31 mouse cellular contexts compared by ENCODE assay signal in the genomic region with DNA sequence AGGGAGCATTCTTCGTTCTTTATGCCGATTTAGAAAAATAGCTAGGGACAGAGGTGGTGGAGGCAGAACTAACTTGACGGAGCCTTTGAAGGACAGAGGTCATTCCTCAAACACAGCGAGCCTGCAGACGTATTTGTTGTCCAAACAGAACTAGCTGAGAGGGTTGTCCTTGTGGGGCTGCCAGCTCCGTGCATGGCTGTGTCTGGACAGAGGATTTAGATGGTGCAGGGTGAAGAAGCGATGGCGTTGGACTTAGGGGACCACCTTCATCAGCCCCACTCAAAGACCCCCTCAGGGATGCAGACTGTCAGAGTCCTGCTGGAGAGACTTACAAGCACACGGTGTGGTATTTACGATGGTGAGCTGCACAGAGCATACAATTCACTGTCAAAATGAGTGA. TPM values are rescaled to one million over a fixed set of nuclear protein-coding genes. Genes with fewer than 3 reads are reported as not detected.
DNase-seq lines count a peak whose midpoint lies in the region; ATAC-seq lines count a peak whose summit lies in the region.
"Had no signal": no experiment of that assay in that cellular context is flagged by ENCODE, and none has a peak within 500 bp of the region (broad histone marks: within the 10 kb centered on the region; RNA-seq: fewer than 3 reads in every experiment).

No protein-coding gene starts in this region.

- H3K9ac ChIP-seq in kidney, embryonic 15.5 days: no peak overlapping the region
- no peak overlapping the region for H3K9ac ChIP-seq in lung, embryonic 15.5 days
- H3K9ac ChIP-seq: embryonic facial prominence, embryonic 13.5 days; forebrain, embryonic 13.5 days; heart, embryonic 12.5 days; heart, embryonic 15.5 days; hindbrain, embryonic 13.5 days; intestine, embryonic 15.5 days had no signal

- ATAC-seq in kidney, embryonic 15.5 days (replicated peaks; ENCODE audit: low FRiP score): 0 out of 2 replicates have a peak, but pooled peaks have one; percentile 38
- ATAC-seq in lung, embryonic 15.5 days (ENCODE audit: borderline replicate concordance, extremely low read depth, low FRiP score, low TSS enrichment): 0 out of 2 replicates have a peak, but pooled peaks have one; percentile 17
- no peak for ATAC-seq in megakaryocyte, adult 5-6 weeks (ENCODE audit: poor library complexity, severe bottlenecking)
- ATAC-seq: activated CD4-positive, CD25-positive, alpha-beta regulatory T cell, adult 4 months; forebrain, embryonic 13.5 days; forebrain, embryonic 16.5 days; hindbrain, embryonic 16.5 days; intestine, embryonic 15.5 days had no signal

- H3K4me3 ChIP-seq in kidney, embryonic 15.5 days (replicated peaks): no peak overlapping the region
- no peak overlapping the region for H3K4me3 ChIP-seq in lung, embryonic 15.5 days
- H3K4me3 ChIP-seq: embryonic facial prominence, embryonic 10.5 days; embryonic facial prominence, embryonic 13.5 days; erythroblast, embryonic 14.5 days; forebrain, embryonic 13.5 days; heart, embryonic 12.5 days; heart, embryonic 15.5 days; hindbrain, embryonic 10.5 days; hindbrain, embryonic 13.5 days; intestine, embryonic 15.5 days had no signal

- no peak overlapping the region for H3K27ac ChIP-seq in kidney, embryonic 15.5 days
- H3K27ac ChIP-seq in lung, embryonic 15.5 days: no peak overlapping the region
- H3K27ac ChIP-seq: embryonic facial prominence, embryonic 10.5 days; embryonic facial prominence, embryonic 13.5 days; forebrain, embryonic 13.5 days; heart, embryonic 15.5 days; hindbrain, embryonic 10.5 days; hindbrain, embryonic 13.5 days; intestine, embryonic 15.5 days had no signal

- no peaks in the 10 kb centered on the region for H3K36me3 ChIP-seq in kidney, embryonic 15.5 days
- no peaks in the 10 kb centered on the region for H3K36me3 ChIP-seq in lung, embryonic 15.5 days
- H3K36me3 ChIP-seq: embryonic facial prominence, embryonic 10.5 days; embryonic facial prominence, embryonic 13.5 days; heart, embryonic 12.5 days; heart, embryonic 15.5 days; hindbrain, embryonic 10.5 days; hindbrain, embryonic 13.5 days; intestine, embryonic 15.5 days had no signal

- H3K27me3 ChIP-seq in kidney, embryonic 15.5 days: no peaks in the 10 kb centered on the region
- no peaks in the 10 kb centered on the region for H3K27me3 ChIP-seq in lung, embryonic 15.5 days
- H3K27me3 ChIP-seq: embryonic facial prominence, embryonic 13.5 days; forebrain, embryonic 13.5 days; heart, embryonic 12.5 days; heart, embryonic 15.5 days; hindbrain, embryonic 13.5 days; intestine, embryonic 15.5 days had no signal

- DNase-seq in adrenal gland, adult 2 months: peak; percentile 45
- DNase-seq in adrenal gland, adult 18-20 months (ENCODE audit: low spot score in 2 of 2): no peak
- no peak for DNase-seq in kidney, adult 8-10 months
- DNase-seq in lung, adult 18-20 months: no peak
- peak; percentile 41 for DNase-seq in adrenal gland, postnatal 25 days
- DNase-seq: cerebellum, adult 11 months; cerebellum, adult 2 months; cerebellum, adult 9-11 months; cerebellum, postnatal 25 days; embryo, embryonic 11 days; gastrocnemius, postnatal 10 days; gastrocnemius, postnatal 36 days; heart, postnatal 10 days; heart, postnatal 36 days had no signal

- H3K9me3 ChIP-seq in kidney, embryonic 15.5 days (replicated peaks): no peaks in the 10 kb centered on the region
- H3K9me3 ChIP-seq in lung, embryonic 15.5 days: no peaks in the 10 kb centered on the region
- H3K9me3 ChIP-seq: embryonic facial prominence, embryonic 10.5 days; embryonic facial prominence, embryonic 13.5 days; forebrain, embryonic 13.5 days; heart, embryonic 12.5 days; heart, embryonic 15.5 days; hindbrain, embryonic 10.5 days; hindbrain, embryonic 13.5 days; intestine, embryonic 15.5 days had no signal

- WGBS in kidney, embryonic 15.5 days: 48% methylated on average over 10 of the region's 10 CpGs
- 45% methylated on average over 10 of the region's 10 CpGs for WGBS in lung, embryonic 15.5 days

- no peak overlapping the region for H3K4me2 ChIP-seq in kidney, embryonic 15.5 days
- no peak overlapping the region for H3K4me2 ChIP-seq in lung, embryonic 15.5 days
- H3K4me2 ChIP-seq: embryonic facial prominence, embryonic 13.5 days; forebrain, embryonic 13.5 days; heart, embryonic 12.5 days; heart, embryonic 15.5 days; hindbrain, embryonic 13.5 days; intestine, embryonic 15.5 days had no signal

- H3K4me1 ChIP-seq in kidney, embryonic 15.5 days: peaks cover 11% of the 10 kb centered on the region
- no peaks in the 10 kb centered on the region for H3K4me1 ChIP-seq in lung, embryonic 15.5 days
- H3K4me1 ChIP-seq: embryonic facial prominence, embryonic 13.5 days; forebrain, embryonic 13.5 days; heart, embryonic 12.5 days; heart, embryonic 15.5 days had no signal

RNA-seq across cellular contexts. Expression of gene Wasf3, which starts 55.8 kb away (rescaled TPM):
- total RNA-seq in adrenal gland, adult 2 months (2021): 10 to 100 TPM; 21.0 to 22.9 TPM
- 24.9 and 34.2 TPM in 2 replicates for polyA plus RNA-seq in adrenal gland, adult 2 months (2012; rRNA removed)
- total RNA-seq in adrenal gland, adult 18-20 months (2021): 10 to 100 TPM; 12.7 to 21.1 TPM
- 3.2 and 3.3 TPM in 2 replicates for polyA plus RNA-seq in kidney, embryonic 15.5 days (2015; fragmentation: Nextera tagmentation; extraction: Ambion mirVana)
- polyA plus RNA-seq in lung, embryonic 15.5 days (2015; fragmentation: Nextera tagmentation; extraction: Ambion mirVana): 0.81 and 1.1 TPM in 2 replicates
- total RNA-seq in adrenal gland, postnatal 25 days (2021): 36.6 and 36.9 TPM in 2 replicates
- not detected in 2 replicates for total RNA-seq in megakaryocyte, adult 5-6 weeks (2015)
- not detected in 2 replicates for total RNA-seq in megakaryocyte, adult 5-6 weeks (2017)
- total RNA-seq: common myeloid progenitor, adult 5-6 weeks; granulocyte monocyte progenitor cell, adult 5-6 weeks had no signal
- polyA plus RNA-seq: activated CD4-positive, CD25-positive, alpha-beta regulatory T cell, adult 4 months; erythroblast, embryonic 14.5 days had no signal

Comparison
In these comparisons a context has a peak if more than half of its experiments do, and no peak if none do; other contexts are left out.
1. DNase-seq: peak in adrenal gland, adult 2 months (single experiment) and adrenal gland, postnatal 25 days (single experiment); none in adrenal gland, adult 18-20 months (0 of 2), kidney, adult 8-10 months (0 of 2) and lung, adult 18-20 months (0 of 2).
2. RNA of gene Wasf3, which starts 55.8 kb away (total RNA-seq): 36.6 to 36.9 TPM in adrenal gland, postnatal 25 days, 21.0 to 22.9 TPM in adrenal gland, adult 2 months and 12.7 to 21.1 TPM in adrenal gland, adult 18-20 months; not detected in megakaryocyte, adult 5-6 weeks; every median in the first group is over 10 times any median in the second.